Mouse (Mus musculus) heart, embryonic 15.5 days (tissue): ENCODE results near the gene Coro2b. TPM values are rescaled to one million over a fixed set of nuclear protein-coding genes. Genes with fewer than 3 reads are reported as not detected.

Experiments used
- ATAC-seq: fragments of 200-750 bp; cut with Nextera tagmentation; replicated peaks from 2 replicates; pipeline ENCODE4 v1.8.0; 2017; ENCODE audit warnings: low read depth, moderate TSS enrichment; ENCODE audit not compliant: insufficient number of reproducible peaks, insufficient read depth, low FRiP score
- H3K27ac ChIP-seq: fragments of 300-500 bp; sonication (generic); 2 replicates; pipeline ENCODE4 v1.5.1; 2015; ENCODE audit warnings: mild to moderate bottlenecking, inconsistent platforms
- H3K27me3 ChIP-seq: fragments of 300-500 bp; sonication (generic); 2 replicates; pipeline ENCODE4 v1.6.1; 2015; ENCODE audit warnings: inconsistent platforms
- H3K36me3 ChIP-seq: fragments of 300-500 bp; sonication (generic); 2 replicates; pipeline ENCODE4 v1.6.1; 2015; ENCODE audit warnings: mild to moderate bottlenecking, inconsistent platforms
- H3K4me1 ChIP-seq: fragments of 300-500 bp; sonication (generic); replicated peaks from 2 replicates; pipeline ENCODE4 v1.6.1; 2015; ENCODE audit warnings: inconsistent platforms
- H3K4me2 ChIP-seq: fragments of 300-500 bp; sonication (generic); 2 replicates; pipeline ENCODE4 v1.6.1; 2015; ENCODE audit warnings: inconsistent platforms, mild to moderate bottlenecking, moderate library complexity
- H3K4me3 ChIP-seq: fragments of 300-500 bp; sonication (generic); 2 replicates; pipeline ENCODE4 v1.5.1; 2015; ENCODE audit warnings: mild to moderate bottlenecking, inconsistent platforms
- H3K9ac ChIP-seq: fragments of 300-500 bp; sonication (generic); 2 replicates; pipeline ENCODE4 v1.6.1; 2015; ENCODE audit warnings: mild to moderate bottlenecking, inconsistent platforms
- H3K9me3 ChIP-seq: fragments of 300-500 bp; sonication (generic); replicated peaks from 2 replicates; pipeline ENCODE4 v1.6.1; 2016; ENCODE audit warnings: inconsistent platforms
- WGBS: fragments of 180-500 bp; shearing (Covaris S2); methylation state at CpG from one replicate; pipeline ENCODE4 v1.1.7; 2015; ENCODE audit warnings: mixed read lengths; 5-methylcytosine and 5-hydroxymethylcytosine counted together
- polyA plus RNA-seq: library from polyadenylated mRNA; unstranded; fragments of >200 nt; fragmentation: Nextera tagmentation; extraction: Ambion mirVana; gene quantifications from 2 replicates; pipeline ENCODE4 v1.2.1, GENCODE M21; 2015

Gene Coro2b
- polyA plus RNA-seq, 1 experiment from 2014 or later = 5.7 TPM

DNA sequence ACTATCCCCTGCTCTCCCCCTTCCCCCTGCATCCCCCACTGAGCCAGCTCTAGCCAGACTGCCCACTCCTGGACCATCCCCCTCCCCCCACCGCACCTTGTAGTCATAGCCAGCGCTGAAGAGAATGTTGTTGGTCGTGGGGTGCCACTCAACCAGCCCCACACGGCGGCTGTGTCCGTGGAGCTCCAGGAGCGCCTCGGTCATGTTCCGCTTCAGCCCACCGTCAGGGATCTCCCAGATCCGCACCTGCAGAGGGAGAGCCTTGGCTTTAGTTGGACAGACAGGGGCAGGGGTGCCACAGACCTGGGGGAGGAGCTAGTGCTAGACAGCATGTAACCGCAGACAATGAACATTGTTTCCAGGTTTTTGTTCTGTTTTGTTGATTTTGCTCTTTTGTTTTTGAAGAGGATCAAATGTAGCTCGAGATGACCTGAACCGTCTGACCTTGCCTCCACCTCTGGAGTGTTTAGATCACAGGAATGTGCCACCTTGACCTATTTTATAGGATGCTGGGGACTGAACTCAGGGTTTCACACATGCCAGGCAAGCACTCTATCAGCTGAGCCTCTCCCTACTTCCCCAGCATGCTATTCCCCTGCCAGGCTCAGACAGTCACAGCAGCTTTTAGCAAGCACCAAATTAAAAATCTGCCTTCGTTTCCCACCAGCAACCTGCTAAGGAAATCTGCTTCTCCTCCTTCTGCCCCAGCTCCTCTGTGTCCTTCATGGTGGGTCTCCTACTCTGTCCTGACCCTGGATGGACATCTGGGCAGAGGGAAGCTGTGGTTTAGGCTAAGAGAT is 104.4 kb downstream of the Coro2b start:
- Histone ChIP-seq H3K36me3 (no peaks in the 10 kb centered on the region), H3K9me3 (no peaks in the 10 kb centered on the region), H3K4me2 (no peak overlapping the region), H3K27me3 (no peaks in the 10 kb centered on the region), H3K4me3 (no peak overlapping the region), H3K4me1 (peaks cover 34% of the 10 kb centered on the region), H3K27ac (0 out of 2 replicates have a peak overlapping the region, but pooled peaks have one; percentile 3), H3K9ac (no peak overlapping the region)
- ATAC-seq = no peak
- WGBS = 68% methylated on average over 15 of the region's 15 CpGs

- H3K4me3 ChIP-seq = no peak overlapping the region
- no peak overlapping the region for H3K9ac ChIP-seq
- no peak overlapping the region for H3K4me2 ChIP-seq
- no peaks in the 10 kb centered on the region for H3K9me3 ChIP-seq
- H3K4me1 ChIP-seq = peaks cover 20% of the 10 kb centered on the region
- H3K27me3 ChIP-seq = no peaks in the 10 kb centered on the region
- no peaks in the 10 kb centered on the region for H3K36me3 ChIP-seq
- ATAC-seq = no peak
- WGBS = 91% methylated on average over 4 of the region's 4 CpGs
- no peak overlapping the region for H3K27ac ChIP-seq
Measured at GRCm38 (mm10) chr9:62430741-62431140, 106.1 kb downstream of the Coro2b start.

- no peak for ATAC-seq
- WGBS = 67% methylated on average over 8 of the region's 8 CpGs
Measured at GRCm38 (mm10) chr9:62427010-62427409, 109.8 kb downstream of the Coro2b start.

GRCm38 (mm10) chr9:62426531-62426930 is 110.3 kb downstream of the Coro2b start:
- no peak overlapping the region for H3K9ac ChIP-seq
- no peak for ATAC-seq
- H3K27ac ChIP-seq = no peak overlapping the region
- peaks cover 8% of the 10 kb centered on the region for H3K4me1 ChIP-seq
- no peak overlapping the region for H3K4me2 ChIP-seq
- H3K4me3 ChIP-seq = no peak overlapping the region
- WGBS = 88% methylated on average over 6 of the region's 6 CpGs
- H3K9me3 ChIP-seq = no peaks in the 10 kb centered on the region
- H3K27me3 ChIP-seq = no peaks in the 10 kb centered on the region
- H3K36me3 ChIP-seq = no peaks in the 10 kb centered on the region

More at GRCm38 (mm10) chr9:62427010-62427409, 109.8 kb downstream of the Coro2b start:
- no peak overlapping the region for H3K4me2 ChIP-seq
- H3K27me3 ChIP-seq = no peaks in the 10 kb centered on the region
- no peaks in the 10 kb centered on the region for H3K9me3 ChIP-seq
- H3K4me1 ChIP-seq = peaks cover 7% of the 10 kb centered on the region; the same call in 1 of the 2 replicates
- no peak overlapping the region for H3K9ac ChIP-seq
- no peaks in the 10 kb centered on the region for H3K36me3 ChIP-seq
- no peak overlapping the region for H3K4me3 ChIP-seq
- H3K27ac ChIP-seq = no peak overlapping the region

DNA sequence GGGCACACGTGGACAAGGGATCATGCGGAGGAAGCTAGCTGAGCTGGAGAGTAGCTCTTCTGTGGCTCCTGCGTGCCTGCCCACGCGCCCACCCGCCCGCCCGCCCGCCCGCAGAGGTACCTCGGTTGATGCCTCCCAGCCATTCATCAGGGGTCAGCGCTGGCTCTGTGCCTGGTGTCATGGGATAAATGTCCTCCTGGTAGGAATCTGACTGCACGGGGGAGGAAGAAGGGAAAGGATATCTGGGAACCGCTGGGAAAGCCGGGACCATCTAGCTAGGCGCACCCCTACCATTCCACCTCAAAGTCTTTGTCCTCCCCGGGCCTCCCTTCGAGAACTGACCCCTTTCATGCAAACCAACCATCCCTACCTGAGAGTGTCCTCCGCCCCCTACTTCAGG is 110.8 kb downstream of the Coro2b start:
- no peak for ATAC-seq
- 75% methylated on average over 18 of the region's 19 CpGs for WGBS
- H3K36me3 ChIP-seq = no peaks in the 10 kb centered on the region
- H3K27me3 ChIP-seq = no peaks in the 10 kb centered on the region
- H3K27ac ChIP-seq = no peak overlapping the region
- H3K4me1 ChIP-seq = peaks cover 13% of the 10 kb centered on the region
- no peak overlapping the region for H3K9ac ChIP-seq
- no peak overlapping the region for H3K4me2 ChIP-seq
- H3K4me3 ChIP-seq = no peak overlapping the region
- no peaks in the 10 kb centered on the region for H3K9me3 ChIP-seq

GRCm38 (mm10) chr9:62425265-62425664 is 111.6 kb downstream of the Coro2b start:
- H3K4me2 ChIP-seq = no peak overlapping the region
- peaks cover 19% of the 10 kb centered on the region for H3K4me1 ChIP-seq
- no peaks in the 10 kb centered on the region for H3K36me3 ChIP-seq
- no peak for ATAC-seq
- H3K9me3 ChIP-seq = no peaks in the 10 kb centered on the region
- H3K27ac ChIP-seq = peak overlapping the region; percentile 57; the same call in 1 of the 2 replicates
- no peak overlapping the region for H3K9ac ChIP-seq
- H3K27me3 ChIP-seq = no peaks in the 10 kb centered on the region
- no peak overlapping the region for H3K4me3 ChIP-seq
- 37% methylated on average over 5 of the region's 5 CpGs for WGBS

- Histone ChIP-seq H3K9me3 (no peaks in the 10 kb centered on the region), H3K36me3 (no peaks in the 10 kb centered on the region), H3K9ac (no peak overlapping the region), H3K27me3 (no peaks in the 10 kb centered on the region), H3K27ac (no peak overlapping the region), H3K4me3 (no peak overlapping the region), H3K4me1 (peaks cover 27% of the 10 kb centered on the region), H3K4me2 (no peak overlapping the region)
- WGBS = 95% methylated on average over 10 of the region's 10 CpGs
- ATAC-seq = no peak
Measured at GRCm38 (mm10) chr9:62423871-62424270, 113.0 kb downstream of the Coro2b start.

DNA sequence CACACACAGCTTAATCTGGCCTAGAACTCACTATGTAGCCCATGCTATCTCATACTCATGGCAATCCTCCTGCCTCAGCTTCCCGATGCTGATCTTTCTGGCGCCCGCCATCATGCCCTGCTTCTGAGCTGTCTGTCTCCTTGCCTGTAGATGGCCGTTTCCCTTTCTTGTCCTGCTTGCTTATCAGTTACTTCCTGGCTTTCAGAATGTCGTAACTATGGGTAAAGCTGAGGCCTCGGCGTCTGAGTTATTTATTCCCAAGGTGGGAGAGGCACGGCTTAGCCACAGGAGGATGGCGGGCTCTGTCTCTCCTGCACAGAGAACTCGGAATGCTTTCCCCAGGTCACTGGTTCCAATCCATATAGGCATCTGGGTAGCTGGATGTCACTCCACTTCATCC is 113.9 kb downstream of the Coro2b start:
- Histone ChIP-seq H3K36me3 (no peaks in the 10 kb centered on the region), H3K27ac (peak overlapping the region; percentile 33; the same call in 1 of the 2 replicates), H3K4me2 (no peak overlapping the region), H3K4me3 (no peak overlapping the region), H3K27me3 (no peaks in the 10 kb centered on the region), H3K9ac (no peak overlapping the region), H3K4me1 (peaks cover 27% of the 10 kb centered on the region), H3K9me3 (no peaks in the 10 kb centered on the region)
- no peak for ATAC-seq
- 61% methylated on average over 10 of the region's 10 CpGs for WGBS

DNA sequence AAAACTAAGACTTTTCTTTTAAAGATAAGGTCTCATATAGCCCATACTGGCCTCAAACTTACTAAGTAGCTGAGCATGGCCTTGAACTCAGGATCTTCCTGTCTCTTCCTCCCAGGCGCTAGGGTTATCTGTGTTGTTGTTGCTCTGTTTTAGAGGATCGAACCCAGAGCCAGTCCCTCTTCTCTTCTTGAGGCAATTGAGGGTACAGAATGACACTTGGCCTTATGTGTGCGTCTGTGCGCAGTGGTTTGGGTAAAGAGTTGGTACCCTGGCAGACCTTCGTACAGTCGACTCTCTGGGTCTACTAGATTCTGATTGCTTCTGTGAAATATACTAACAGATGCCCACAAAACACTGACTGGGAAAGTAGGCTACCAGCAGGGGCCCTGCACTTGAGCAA is 114.9 kb downstream of the Coro2b start:
- Histone ChIP-seq H3K4me2 (no peak overlapping the region), H3K27ac (0 out of 2 replicates have a peak overlapping the region, but pooled peaks have one; percentile 79), H3K36me3 (no peaks in the 10 kb centered on the region), H3K9ac (no peak overlapping the region), H3K9me3 (no peaks in the 10 kb centered on the region), H3K4me1 (peaks cover 30% of the 10 kb centered on the region), H3K27me3 (no peaks in the 10 kb centered on the region), H3K4me3 (no peak overlapping the region)
- ATAC-seq = no peak
- WGBS = 95% methylated on average over 6 of the region's 6 CpGs

- Histone ChIP-seq H3K9ac (no peak overlapping the region), H3K4me1 (peaks cover 38% of the 10 kb centered on the region), H3K9me3 (no peaks in the 10 kb centered on the region), H3K4me2 (peak overlapping the region; percentile 54), H3K4me3 (peak overlapping the region; percentile 34), H3K27me3 (no peaks in the 10 kb centered on the region), H3K27ac (peak overlapping the region; percentile 79), H3K36me3 (no peaks in the 10 kb centered on the region)
- peak; percentile 75 for ATAC-seq
- 10% methylated on average over 13 of the region's 13 CpGs for WGBS
Measured at GRCm38 (mm10) chr9:62421027-62421426, 115.8 kb downstream of the Coro2b start.

- peak overlapping the region; percentile 79 for H3K27ac ChIP-seq
- 0 out of 2 replicates have a peak overlapping the region, but pooled peaks have one; percentile 34 for H3K4me3 ChIP-seq
Measured at GRCm38 (mm10) chr9:62420261-62420917, 116.5 kb downstream of the Coro2b start.

More at GRCm38 (mm10) chr9:62420261-62420917, 116.5 kb downstream of the Coro2b start:
- no peaks in the 10 kb centered on the region for H3K27me3 ChIP-seq
- ATAC-seq = peak; percentile 36
- no peaks in the 10 kb centered on the region for H3K9me3 ChIP-seq
- H3K4me2 ChIP-seq = peak overlapping the region; percentile 54
- no peaks in the 10 kb centered on the region for H3K36me3 ChIP-seq
- 71% methylated on average over 10 of the region's 10 CpGs for WGBS
- peaks cover 35% of the 10 kb centered on the region for H3K4me1 ChIP-seq
- H3K9ac ChIP-seq = no peak overlapping the region
